Mouse (Mus musculus): ENCODE measurements at regions not wholly inside any gene's neighbourhood (a gene's known extent, or its start where the extent isn't known, plus 50 kb on each side); places are given as distances from the start of the nearest gene placed in this dataset.
A peak's percentile ranks its signal among the peaks of the same experiment; 100 is the strongest.

DNA sequence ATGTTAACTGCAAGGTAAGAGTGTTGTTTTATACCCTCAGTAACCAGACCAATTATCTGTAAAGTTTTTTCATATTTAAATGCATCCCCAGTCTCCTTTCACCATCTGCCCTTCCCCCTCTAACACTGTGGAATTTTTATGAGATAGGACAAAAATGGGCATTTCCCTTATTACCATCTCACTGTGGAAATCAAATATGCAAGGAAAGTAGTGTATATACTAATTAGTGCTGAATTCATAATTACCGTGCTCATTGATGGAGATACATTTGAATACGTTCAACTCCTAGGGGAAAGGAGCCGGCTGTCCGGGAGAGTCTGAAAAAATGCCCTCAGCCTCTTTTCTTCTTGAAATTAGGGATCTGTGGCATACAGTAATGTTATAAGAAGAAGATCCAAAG lies 394.4 kb upstream of the Mgmt start:
- ATAC-seq (replicated peaks; ENCODE audit: poor library complexity), result no peak

DNA sequence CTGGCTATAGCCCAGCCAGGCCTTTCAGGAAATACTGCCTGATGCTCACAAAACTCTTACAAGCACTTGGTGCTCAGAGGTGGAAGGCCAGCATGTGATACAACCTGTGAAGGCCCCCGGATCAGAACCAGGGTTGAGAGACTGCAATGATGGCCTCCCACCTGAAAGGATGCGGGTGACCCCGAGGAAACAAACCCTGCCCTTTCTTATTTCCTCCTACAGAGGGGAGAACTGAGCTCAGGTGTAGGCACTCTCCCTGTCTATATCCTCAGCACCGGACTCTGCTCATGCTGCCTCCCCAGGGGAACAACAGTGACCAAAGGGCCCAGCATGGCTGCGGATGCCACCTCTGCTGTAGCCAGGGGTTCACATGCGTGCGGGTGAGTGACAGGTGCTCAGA lies 393.3 kb upstream of the Mgmt start:
- ATAC-seq (replicated peaks; ENCODE audit: poor library complexity), result no peak

DNA sequence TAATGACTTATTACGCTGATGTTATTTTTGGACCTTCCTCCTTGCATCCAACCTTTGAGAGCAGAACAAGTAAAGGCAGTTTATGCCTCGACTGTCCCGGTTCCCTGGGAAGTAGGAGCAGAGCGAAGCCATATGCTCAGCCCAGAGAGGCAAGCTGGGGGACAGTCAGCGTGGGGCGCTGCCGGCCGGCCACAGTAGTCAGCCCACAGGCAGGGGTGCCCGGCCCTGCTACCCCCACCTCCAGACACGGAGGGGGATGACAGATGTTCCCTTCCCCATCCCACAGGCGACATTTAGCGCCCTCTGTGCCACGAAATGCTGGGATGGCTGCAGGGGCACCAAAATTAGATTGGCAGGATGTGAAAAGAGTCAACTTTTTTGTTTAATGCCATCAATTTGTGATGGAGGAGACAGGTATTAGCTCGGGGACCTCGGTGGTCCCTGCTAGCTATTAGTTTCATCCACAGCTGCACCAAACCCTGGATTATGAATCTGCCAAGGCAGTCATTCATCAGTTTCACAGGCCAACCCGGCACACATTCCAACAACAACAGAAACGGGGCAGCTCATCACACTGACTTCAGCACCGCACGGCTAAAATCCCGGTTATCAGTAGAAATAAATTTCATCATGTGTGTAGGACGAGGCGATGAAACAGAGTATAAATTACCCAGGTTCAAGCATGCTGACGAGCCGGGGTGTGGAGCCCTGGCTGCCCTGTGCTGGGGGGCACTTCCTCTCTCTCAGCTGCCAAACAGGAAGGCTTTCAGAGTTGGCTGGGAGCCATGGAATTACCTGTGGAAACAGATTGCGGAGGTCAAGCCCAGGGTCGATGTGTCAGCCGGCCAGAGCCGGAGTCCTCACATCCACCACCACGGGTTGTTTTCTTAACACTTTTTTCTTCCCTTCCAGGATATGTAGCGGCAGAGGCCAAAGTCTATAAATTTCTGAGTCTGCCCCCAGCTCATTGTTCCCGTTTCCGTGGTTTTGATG lies 392.3 kb upstream of the Mgmt start:
- ATAC-seq (replicated peaks; ENCODE audit: poor library complexity), result no peak

DNA sequence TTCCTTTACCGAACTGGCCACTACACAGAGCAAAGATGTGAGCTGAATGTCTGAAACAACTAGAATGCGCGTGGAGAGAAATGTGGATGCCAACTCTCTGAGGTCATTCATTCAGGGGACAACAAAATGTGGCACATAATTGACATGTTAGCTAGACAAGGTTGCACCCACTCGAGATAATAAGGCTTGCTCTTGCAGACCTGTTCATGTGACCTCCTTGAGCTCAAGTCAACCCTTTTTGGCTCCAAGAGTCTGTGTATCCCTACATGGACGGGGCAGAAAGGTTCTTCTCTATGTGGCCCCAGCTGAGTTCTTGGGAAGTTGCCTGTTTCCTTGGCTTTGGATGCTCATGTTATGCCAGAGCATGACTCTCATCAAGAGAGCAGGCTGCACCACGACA lies 383.0 kb upstream of the Mgmt start:
- ATAC-seq (replicated peaks; ENCODE audit: poor library complexity), result no peak

DNA sequence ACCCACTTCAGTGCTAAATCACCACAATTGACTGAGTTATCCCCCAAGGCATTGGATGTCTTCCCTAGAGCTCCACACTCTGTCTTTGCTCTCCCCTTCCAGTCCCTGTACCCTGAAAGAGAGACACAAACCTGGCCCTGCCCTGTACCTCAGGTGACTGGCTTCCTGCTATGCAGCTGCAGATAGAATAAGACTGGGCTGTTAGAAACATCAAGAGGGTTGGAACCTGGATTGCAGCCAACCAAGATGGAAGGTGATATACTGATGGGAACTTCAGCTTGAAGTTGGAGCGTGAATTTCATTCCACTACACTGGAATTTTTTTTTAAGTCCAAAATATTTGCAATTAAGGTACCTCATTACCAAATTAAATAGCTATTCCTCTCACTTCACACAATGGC lies 379.0 kb upstream of the Mgmt start:
- no peak for ATAC-seq (replicated peaks; ENCODE audit: poor library complexity)

DNA sequence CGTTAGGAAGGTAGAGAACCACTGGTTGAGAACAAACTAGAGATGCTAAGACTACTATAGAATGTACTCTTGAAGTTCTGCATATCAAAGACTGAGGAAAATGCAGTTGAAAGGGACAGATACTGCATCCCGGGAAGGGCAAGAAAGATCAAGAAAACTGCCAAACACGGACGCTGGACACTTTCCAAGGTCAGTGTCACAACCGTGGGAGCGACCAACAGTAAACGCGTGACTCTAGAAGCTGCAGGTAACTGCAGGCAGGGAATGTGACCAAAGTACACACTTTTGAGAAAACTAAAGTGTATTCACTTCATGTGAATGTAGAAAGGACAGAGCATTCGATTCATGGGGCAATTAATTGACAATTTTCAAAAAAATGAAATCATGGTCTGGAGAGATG lies 368.6 kb upstream of the Mgmt start:
- no peak for ATAC-seq (replicated peaks; ENCODE audit: poor library complexity)

DNA sequence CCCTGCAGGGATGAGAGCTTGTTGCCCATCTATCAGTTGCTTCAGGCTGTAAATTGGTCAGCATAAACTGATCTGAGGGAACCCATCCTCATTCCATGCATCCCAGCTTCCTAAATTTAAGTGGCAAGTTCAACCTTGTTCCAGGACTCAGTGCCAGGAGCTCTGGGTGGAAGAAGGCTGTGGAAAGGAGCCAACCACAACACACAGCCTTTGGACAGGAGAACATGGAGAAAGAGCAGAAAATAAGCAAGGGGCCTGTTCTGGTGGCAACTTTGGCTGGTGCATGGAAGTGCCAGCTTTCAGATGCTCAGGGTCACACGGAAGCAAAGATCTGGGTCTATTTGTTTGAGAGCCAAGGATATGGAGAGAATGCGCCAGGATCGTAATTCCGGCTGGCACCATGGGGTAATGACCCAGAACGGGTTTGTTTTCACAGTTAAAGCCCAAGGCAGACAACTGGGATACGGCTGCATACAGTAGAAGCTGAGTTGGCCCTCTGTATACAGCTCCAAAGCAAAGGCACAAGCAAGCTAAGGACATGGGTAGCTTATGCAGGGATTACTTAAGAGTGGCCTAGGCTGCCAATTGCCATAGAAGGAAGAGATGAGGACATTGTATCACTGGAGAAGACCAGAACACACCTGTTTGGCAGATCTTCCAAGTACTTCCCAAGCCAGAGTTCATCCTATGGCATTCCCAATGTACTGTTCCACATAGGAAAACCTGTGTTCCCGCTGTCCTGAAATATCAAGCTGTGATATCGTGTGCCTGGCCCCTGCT lies 364.2 kb upstream of the Mgmt start:
- no peak for ATAC-seq (replicated peaks; ENCODE audit: poor library complexity)

DNA sequence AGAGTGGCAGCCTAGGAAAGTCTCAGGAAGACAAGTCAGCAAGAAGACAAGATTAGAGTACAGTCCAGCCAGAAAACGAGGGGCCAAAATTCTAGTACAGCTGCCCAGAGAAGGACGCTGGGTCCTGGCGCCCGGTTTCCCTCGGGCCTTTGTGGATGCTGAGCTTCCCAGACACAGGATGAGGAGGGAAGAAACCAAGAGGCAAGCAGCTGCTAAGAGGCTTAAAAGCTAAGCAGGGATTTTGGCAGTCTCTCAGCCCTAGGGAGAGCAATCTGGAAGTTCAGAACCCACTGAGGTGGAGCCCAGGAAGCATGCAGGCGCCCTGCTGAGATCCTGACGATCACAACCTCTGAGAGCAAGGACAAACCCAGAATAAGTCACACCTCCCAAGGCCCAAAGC lies 363.1 kb upstream of the Mgmt start:
- no peak for ATAC-seq (replicated peaks; ENCODE audit: poor library complexity)

DNA sequence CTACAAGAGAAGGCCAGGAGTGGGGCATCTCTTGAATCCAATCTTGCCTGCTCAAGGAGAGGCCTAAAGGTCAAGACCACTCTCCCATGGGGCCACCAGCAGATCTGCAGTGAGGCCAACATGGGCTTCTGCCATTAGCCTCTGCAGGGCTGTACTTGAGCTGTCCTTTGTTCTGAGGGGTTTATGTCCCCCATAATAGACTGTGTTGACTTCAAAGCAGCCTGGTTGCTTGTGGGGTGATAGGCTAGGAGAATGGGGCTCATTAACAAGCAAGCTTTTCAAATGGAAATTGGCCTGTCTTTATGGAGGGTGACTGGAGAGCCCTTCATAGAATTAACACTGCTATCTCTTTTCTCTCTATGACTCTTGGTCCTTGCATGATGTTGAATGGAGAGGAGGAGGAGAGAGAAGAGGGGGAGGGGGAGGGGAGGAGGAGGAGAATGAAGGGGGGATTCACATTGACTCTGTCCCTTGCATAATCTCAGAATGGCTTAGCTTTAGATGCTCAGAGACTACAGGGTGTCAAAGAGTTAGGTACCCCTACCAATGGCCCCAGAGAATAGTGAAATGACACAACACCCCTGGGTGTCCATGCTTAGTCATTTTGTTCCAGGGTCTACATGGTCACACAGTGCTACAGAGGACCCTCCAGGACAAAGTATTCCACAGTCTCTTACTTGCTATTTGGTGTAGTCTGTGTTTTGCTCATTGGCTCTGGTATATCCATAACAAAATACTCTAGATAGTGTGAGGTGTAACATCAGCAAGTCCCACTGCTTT lies 352.3 kb upstream of the Mgmt start:
- no peak for ATAC-seq (replicated peaks; ENCODE audit: poor library complexity)

DNA sequence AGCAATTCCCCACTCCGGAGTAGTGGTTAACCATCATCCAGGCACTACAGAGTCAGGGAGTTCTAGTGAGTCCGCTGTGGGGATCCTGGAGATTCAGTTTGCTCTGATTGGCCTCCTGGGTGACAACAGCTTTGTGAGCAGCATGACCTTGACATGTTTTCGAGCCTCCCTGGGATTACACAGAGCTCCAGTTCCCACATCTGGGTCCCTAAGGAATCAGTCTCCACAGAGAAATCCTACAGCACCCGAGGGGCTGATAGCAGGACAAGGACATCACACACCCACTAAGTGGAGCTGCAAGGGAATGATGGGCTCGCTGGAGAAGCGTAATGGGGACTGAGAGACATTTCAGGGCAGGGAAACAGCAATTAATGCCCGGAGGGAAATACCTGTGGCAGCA lies 351.5 kb upstream of the Mgmt start:
- ATAC-seq (replicated peaks; ENCODE audit: poor library complexity), result no peak

DNA sequence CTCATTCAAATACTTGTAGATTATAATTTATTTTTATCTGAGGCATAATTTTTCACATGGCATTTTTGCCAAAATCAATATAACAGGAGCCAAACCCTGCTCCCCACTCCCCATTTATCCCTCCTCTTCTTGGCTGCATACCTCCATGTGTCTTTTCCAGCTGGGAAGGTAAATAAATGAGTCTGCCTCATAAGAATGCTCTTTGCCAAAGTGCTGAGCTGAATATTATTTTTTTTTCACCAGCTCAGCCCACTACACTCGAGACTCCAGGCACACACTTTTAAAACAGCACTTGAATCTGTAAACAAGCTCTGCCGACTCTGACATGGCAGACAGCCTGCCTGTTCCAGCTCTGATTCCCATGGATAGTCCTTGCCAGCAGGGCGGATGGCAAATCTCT lies 346.6 kb upstream of the Mgmt start:
- no peak for ATAC-seq (replicated peaks; ENCODE audit: poor library complexity)

DNA sequence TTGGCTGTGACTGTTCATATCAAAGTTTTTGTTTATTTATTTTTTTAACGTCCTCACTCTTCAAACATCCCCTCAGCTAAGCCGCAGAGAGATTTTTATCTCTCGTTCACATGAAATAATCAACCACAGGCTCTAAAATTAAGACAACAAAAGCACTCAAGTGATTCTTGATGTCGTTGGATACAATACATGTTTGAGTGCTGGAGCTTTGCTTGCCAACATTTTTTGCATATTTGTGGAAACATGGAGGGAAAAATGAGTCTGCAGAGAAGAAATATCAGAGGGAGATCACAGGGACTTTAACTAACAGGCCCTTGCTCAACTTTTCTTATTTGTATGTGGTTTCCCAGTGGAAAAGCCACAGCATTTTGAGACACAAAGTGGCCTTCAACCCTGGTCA lies 338.0 kb upstream of the Mgmt start:
- no peak for ATAC-seq (replicated peaks; ENCODE audit: poor library complexity)

DNA sequence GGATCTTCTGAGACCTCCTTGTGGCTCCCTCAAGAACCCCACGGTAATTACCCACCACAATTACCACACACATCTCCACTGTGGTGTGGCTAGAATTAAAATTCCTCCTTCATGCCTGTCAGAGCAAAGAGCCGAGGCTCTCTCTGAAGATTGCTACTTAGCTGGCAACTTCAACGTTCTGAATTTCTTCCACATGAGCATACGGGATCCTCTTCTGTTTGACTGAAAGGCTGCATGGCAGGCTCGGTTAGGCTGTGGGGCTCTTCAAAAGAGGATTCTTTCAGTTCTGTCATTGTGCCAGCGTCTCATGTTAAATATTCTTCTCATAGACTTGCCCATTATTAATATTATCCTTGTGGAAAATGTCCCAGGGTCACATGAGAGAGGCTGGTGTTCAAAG lies 334.9 kb upstream of the Mgmt start:
- no peak for ATAC-seq (replicated peaks; ENCODE audit: poor library complexity)

DNA sequence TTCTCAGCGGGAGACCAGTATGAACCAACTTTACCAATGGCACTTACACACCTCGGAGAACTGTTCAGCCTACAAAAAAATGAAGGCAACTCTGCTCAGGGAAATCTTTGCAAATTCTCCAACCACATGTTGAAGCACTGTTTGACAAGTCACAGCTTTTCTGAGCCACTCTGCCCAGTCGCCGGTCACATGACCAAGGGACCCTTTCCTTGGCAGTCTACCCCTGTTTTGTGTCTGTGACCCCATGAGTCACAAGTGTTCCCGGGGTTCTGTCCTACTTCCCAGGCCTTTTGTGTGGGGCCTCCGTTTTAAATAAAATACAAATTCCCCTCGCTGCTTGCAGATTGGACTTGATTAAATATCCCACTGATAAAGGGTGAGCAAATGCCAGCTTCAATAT lies 323.5 kb upstream of the Mgmt start:
- ATAC-seq (replicated peaks; ENCODE audit: poor library complexity), result no peak

DNA sequence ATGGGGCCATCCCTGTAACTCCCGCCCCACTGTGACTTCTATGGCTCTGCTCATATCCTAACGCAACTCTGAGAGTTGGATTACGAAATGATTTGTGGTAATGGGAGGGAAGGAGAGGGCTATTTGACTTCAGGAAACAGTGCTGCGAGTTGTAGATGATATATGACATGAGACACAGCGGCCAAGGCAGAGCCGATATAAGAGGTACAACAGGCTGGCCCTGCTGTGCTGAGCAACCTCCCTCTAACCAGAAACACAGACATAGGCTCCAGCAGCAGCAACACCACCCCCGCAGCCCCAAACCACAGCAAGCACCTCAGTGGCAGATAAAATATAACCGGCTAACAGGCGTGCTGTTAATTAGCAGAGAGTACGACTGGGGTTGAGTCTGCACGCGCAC lies 312.5 kb upstream of the Mgmt start:
- peak; percentile 90 for ATAC-seq (replicated peaks; ENCODE audit: poor library complexity)

DNA sequence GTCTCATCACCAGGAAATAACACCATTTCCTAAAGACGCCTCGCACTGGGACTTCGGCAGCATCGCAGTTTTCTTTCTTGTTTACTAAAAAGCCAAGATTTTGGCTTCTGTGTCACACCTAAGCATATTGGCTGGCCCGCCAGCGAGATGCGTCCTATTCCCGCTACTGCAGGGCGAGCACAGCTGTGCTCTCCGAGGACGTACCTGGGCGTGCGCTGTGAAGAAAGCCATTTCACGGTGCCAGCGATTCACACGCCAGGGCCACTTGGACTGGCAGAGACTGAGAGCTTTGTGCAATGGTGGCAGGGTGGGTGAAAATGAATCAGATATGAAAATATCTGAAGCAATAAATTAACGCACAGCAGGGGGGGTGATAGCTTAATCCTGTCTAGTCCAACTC lies 310.1 kb upstream of the Mgmt start:
- ATAC-seq (replicated peaks; ENCODE audit: poor library complexity), result no peak

DNA sequence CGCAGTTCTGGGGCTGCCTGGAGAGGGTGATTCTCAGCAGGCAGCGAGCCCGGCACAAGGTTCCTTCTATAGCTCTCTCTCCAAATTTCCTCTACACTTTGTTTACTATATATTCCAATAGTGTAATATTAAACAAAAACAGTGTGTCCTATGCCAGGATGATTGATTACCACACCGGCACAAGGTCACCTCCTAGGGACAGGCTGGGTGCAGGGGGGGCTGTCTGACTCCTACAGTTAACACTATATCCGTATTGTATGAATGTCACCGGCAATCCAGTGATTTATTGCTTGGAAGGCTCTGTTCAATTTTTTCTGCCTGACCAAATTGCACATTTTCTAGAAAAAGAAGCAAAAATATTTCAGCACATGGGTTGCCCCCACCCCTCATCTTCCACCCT lies 305.9 kb upstream of the Mgmt start:
- ATAC-seq (replicated peaks; ENCODE audit: poor library complexity), result no peak

DNA sequence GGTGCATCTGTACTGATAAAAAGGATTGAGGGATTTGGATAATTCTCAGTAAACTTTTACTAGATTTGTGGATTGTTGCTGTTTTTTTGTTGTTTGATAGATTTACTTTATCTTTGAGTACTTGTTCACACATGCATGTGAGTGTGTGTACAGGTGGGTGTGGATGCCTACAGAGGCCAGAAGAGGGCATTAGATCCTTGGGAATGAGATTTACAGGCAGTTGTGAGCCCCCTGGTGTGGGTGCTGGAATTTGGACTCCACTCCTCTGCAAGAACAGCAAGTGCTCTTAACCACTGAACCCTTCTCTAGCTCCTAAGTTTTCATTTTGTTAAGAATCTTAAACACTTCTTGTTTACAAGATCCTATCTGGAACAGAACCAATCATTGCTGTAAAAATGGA lies 303.5 kb upstream of the Mgmt start:
- no peak for ATAC-seq (replicated peaks; ENCODE audit: poor library complexity)

DNA sequence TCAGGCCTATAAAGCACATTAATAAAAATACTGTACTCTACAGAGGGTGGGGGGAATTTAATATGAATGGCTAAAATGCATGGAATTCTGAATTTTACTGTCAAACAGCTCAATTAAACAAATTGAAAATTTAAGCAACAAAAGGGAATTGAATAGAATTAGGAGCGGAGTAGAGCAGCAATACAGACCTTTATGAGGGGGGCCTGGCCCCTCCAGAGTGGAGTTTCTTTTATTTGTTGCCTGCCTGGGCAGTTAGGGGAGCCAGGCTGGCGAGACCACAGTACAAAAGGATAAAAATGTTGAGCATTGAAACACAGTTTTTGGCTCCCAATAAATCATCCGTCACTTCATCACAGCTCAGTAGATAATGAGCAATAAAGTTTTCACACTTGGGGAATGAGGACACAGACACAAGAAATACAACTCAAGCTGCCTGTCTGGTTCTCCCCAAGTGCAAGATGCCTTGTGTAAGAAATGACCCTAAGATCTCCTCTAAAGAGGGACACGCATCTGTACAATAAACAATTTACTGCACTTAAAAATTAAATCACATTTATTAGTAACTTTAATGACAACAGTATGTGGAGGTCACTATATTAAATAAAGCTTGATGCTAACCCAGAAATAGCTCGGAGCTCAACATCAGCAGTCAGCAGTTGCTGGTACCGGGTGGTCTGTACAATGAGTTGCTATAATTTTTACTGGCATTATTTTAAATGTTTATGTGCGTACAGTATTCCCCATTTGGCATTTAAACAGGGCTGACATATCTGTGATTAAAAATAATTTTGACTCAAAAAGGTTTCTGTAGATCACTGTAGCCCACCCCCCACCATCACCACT lies 286.9 kb upstream of the Mgmt start:
- ATAC-seq (replicated peaks; ENCODE audit: poor library complexity), result no peak

DNA sequence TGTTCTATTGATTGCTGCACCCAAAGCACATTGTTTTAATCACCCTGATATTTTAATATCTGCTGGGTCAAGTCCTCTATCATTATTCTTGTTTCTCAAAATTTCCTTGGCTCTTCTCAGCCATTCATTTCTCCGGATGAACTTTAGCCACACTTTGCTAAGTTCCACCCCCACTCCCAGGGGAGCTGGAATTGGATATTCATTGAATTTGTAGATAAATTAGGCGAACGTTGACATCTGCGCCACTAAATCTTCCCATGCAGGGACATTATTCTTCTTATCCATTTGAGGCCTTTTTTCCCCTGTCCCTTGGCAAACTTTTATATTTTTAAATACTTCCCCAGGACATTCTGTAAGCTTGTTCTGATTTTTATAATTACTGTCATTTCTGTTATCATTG lies 280.9 kb upstream of the Mgmt start:
- no peak for ATAC-seq (replicated peaks; ENCODE audit: poor library complexity)

DNA sequence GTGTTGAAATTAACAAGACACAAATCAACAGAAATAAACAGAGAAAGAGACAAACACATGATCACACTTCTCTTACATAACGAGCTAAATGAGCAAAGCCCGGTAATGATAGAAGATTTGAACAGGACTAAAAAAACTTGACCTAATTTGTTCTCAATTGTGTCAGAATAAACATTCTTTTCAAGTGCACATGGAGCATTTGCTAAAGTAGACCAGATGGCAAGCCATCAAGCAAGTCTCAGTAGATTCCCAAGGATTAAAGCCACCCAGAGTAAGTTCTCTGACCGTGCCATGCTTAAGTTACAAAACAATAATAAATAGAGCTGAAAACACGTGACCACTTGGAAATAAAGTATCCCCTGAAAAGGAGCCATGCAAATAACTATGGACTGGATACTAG lies 269.9 kb upstream of the Mgmt start:
- no peak for ATAC-seq (replicated peaks; ENCODE audit: poor library complexity)
